ENCODE assay signal across 8 mouse cellular contexts in genomic region chr12:80014598-80014983, GRCm38 (mm10).
DNase-seq lines count a peak whose midpoint lies in the region; ATAC-seq and TF ChIP-seq lines count a peak whose summit lies in the region.

No protein-coding gene starts in this region.

- no peaks in the 10 kb centered on the region for H3K9me3 ChIP-seq in lung, embryonic 14.5 days (ENCODE audit: low read depth, low read length)
- no peaks in the 10 kb centered on the region for H3K9me3 ChIP-seq in forebrain, embryonic 16.5 days (ENCODE audit: control insufficient read depth, low read length)
- H3K9me3 ChIP-seq in liver, embryonic 13.5 days (replicated peaks) = no peaks in the 10 kb centered on the region

- H3K9ac ChIP-seq in lung, embryonic 14.5 days = no peak overlapping the region
- no peak overlapping the region for H3K9ac ChIP-seq in forebrain, embryonic 16.5 days (replicated peaks; ENCODE audit: low read depth, low read length)
- no peak overlapping the region for H3K9ac ChIP-seq in liver, embryonic 13.5 days

- H3K36me3 ChIP-seq in lung, embryonic 14.5 days (ENCODE audit: insufficient read depth) = no peaks in the 10 kb centered on the region
- H3K36me3 ChIP-seq in forebrain, embryonic 16.5 days (ENCODE audit: control insufficient read depth, insufficient read depth) = no peaks in the 10 kb centered on the region
- no peaks in the 10 kb centered on the region for H3K36me3 ChIP-seq in liver, embryonic 13.5 days

- WGBS in lung, embryonic 14.5 days = 34% methylated on average over 7 of the region's 7 CpGs
- 70% methylated on average over 7 of the region's 7 CpGs for WGBS in forebrain, embryonic 16.5 days
- WGBS in liver, embryonic 13.5 days (ENCODE audit: insufficient replicate concordance) = 43% methylated on average over 7 of the region's 7 CpGs
- 56% methylated on average over 7 of the region's 7 CpGs for WGBS in olfactory bulb, adult 2 months

- TF ChIP-seq CTCF in lung, embryonic 14.5 days (IDR thresholded peaks at IDR 0.05; ENCODE audit: low read depth) = no peak
- no peak for TF ChIP-seq CTCF in olfactory bulb, adult 2 months (IDR thresholded peaks at IDR 0.05; ENCODE audit: insufficient read depth, low read depth, low read length)

- no peak for DNase-seq in lung, embryonic 14.5 days
- no peak for DNase-seq in lung, postnatal 10 days
- DNase-seq in liver, embryonic 13.5 days = no peak
- no peak for DNase-seq in left cerebral cortex, postnatal 14 days (ENCODE audit: low spot score in 2 of 2)
- DNase-seq in thymus, postnatal 0 days (ENCODE audit: low spot score) = no peak
- no peak for DNase-seq in adrenal gland, adult 8-10 months

- peaks cover 25% of the 10 kb centered on the region for H3K4me1 ChIP-seq in lung, embryonic 14.5 days (ENCODE audit: insufficient read depth)
- H3K4me1 ChIP-seq in forebrain, embryonic 16.5 days (replicated peaks; ENCODE audit: control insufficient read depth, insufficient read depth, low read length) = peaks cover 14% of the 10 kb centered on the region
- H3K4me1 ChIP-seq in liver, embryonic 13.5 days (replicated peaks) = peaks cover 9% of the 10 kb centered on the region
- H3K4me1 ChIP-seq in olfactory bulb, adult 2 months (ENCODE audit: control insufficient read depth, insufficient read depth, low read length) = peaks cover 10% of the 10 kb centered on the region

- TF ChIP-seq POLR2A in olfactory bulb, adult 2 months (IDR thresholded peaks at IDR 0.05; ENCODE audit: insufficient read depth, low read depth, low read length) = no peak

- H3K4me3 ChIP-seq in lung, embryonic 14.5 days (ENCODE audit: low read depth, low read length) = no peak overlapping the region
- no peak overlapping the region for H3K4me3 ChIP-seq in forebrain, embryonic 16.5 days (replicated peaks; ENCODE audit: low read length)
- peak overlapping the region; percentile 7; the same call in 1 of the 2 replicates for H3K4me3 ChIP-seq in liver, embryonic 13.5 days (replicated peaks)
- H3K4me3 ChIP-seq in olfactory bulb, adult 2 months (ENCODE audit: insufficient read depth, low read depth, low read length) = peak overlapping the region; percentile 0; the same call in 1 of the 2 replicates

- ATAC-seq in lung, embryonic 14.5 days (ENCODE audit: insufficient read depth) = peak; percentile 11
- no peak; the same call in 1 of the 2 replicates for ATAC-seq in forebrain, embryonic 16.5 days
- no peak for ATAC-seq in liver, embryonic 13.5 days (ENCODE audit: low read depth)

- intact Hi-C loops in left cerebral cortex, postnatal 14 days (cut with DNase I) = no loop called here

- H3K4me2 ChIP-seq in lung, embryonic 14.5 days = peak overlapping the region; percentile 45
- H3K4me2 ChIP-seq in forebrain, embryonic 16.5 days (ENCODE audit: low read length) = peak overlapping the region; percentile 43
- H3K4me2 ChIP-seq in liver, embryonic 13.5 days = peak overlapping the region; percentile 52

- peak overlapping the region; percentile 86 for H3K27ac ChIP-seq in lung, embryonic 14.5 days (ENCODE audit: low read depth)
- H3K27ac ChIP-seq in forebrain, embryonic 16.5 days (ENCODE audit: low read length) = peak overlapping the region; percentile 78
- no peak overlapping the region; the same call in 1 of the 2 replicates for H3K27ac ChIP-seq in liver, embryonic 13.5 days
- no peak overlapping the region for H3K27ac ChIP-seq in olfactory bulb, adult 2 months (ENCODE audit: insufficient read depth, low read depth, low read length)

- no peaks in the 10 kb centered on the region for H3K27me3 ChIP-seq in lung, embryonic 14.5 days (ENCODE audit: insufficient read depth, low read length)
- H3K27me3 ChIP-seq in forebrain, embryonic 16.5 days (replicated peaks; ENCODE audit: control insufficient read depth, insufficient read depth, low read length) = no peaks in the 10 kb centered on the region
- H3K27me3 ChIP-seq in liver, embryonic 13.5 days = no peaks in the 10 kb centered on the region

Comparison
In these comparisons a context has a peak if more than half of its experiments do, and no peak if none do; other contexts are left out.
1. H3K27ac ChIP-seq: peak in lung, embryonic 14.5 days (single experiment) and forebrain, embryonic 16.5 days (single experiment); none in liver, embryonic 13.5 days (single experiment) and olfactory bulb, adult 2 months (single experiment).
2. H3K4me3 ChIP-seq: peak in liver, embryonic 13.5 days (single experiment) and olfactory bulb, adult 2 months (single experiment); none in lung, embryonic 14.5 days (single experiment) and forebrain, embryonic 16.5 days (single experiment).
3. Peak in every context shown above with its lines, with median percentiles within 50 percentile points of each other: H3K4me2 ChIP-seq.